Mouse (Mus musculus) heart, adult 2 months (tissue): ENCODE measurements around the gene Slc23a2.

ENCODE experiments used
- CTCF ChIP-seq: fragments of 200-600 bp; IDR thresholded peaks from 2 replicates; pipeline ENCODE4 v1.8.1; 2022; ENCODE audit warnings: antibody characterized with exemption, mild to moderate bottlenecking, moderate library complexity
- POLR2A ChIP-seq: fragments of 200-500 bp; IDR thresholded peaks from 2 replicates; pipeline ENCODE4 v1.6.1; 2011; ENCODE audit warnings: mild to moderate bottlenecking, low read depth, low read length, control low read depth; ENCODE audit not compliant: insufficient read depth

DNA sequence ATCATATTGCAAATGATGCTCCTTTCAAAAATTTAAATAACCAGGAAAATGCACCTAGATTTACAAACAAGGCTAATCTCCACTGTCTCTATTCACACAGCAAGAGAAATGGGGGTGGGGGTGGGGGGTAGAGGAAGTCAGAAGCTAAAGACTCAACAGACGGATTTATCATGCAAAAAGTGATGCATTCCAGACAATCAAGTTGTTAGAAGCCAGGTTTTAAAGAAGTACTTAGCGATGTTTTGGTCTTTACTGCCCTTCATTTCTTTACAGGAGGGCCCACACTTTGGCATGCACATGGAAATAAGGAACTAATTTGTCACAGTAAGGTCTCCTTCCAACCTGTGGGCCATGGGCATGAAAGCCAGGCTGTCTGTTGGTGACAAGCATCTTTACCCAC lies 11.5 kb downstream of the Slc23a2 start:
- TF ChIP-seq POLR2A (no peak), CTCF (no peak)
